Mouse (Mus musculus): ENCODE measurements at regions not wholly inside any gene's neighbourhood (a gene's known extent, or its start where the extent isn't known, plus 50 kb on each side); places are given as distances from the start of the nearest gene placed in this dataset.

GRCm38 (mm10) chr3:128028856-128029564 lies 132.9 kb upstream of the Fam241a start:
- no peak overlapping the region for H3K27ac ChIP-seq
- WGBS, result 16% methylated on average over 11 of the region's 11 CpGs

GRCm38 (mm10) chr3:128024856-128025255 lies 128.7 kb upstream of the Fam241a start:
- ATAC-seq (replicated peaks; ENCODE audit: low FRiP score, low read depth), result no peak
- no peak overlapping the region for H3K9ac ChIP-seq (ENCODE audit: low read depth, low read length)
- no peaks in the 10 kb centered on the region for H3K27me3 ChIP-seq (ENCODE audit: insufficient read depth, low read length)
- DNase-seq (ENCODE audit: low spot score), result no peak
- H3K9me3 ChIP-seq (replicated peaks; ENCODE audit: low read length), result no peaks in the 10 kb centered on the region
- H3K27ac ChIP-seq, result no peak overlapping the region
- H3K36me3 ChIP-seq (ENCODE audit: insufficient read depth, low read length), result no peaks in the 10 kb centered on the region
- TF ChIP-seq CTCF (IDR thresholded peaks at IDR 0.05; ENCODE audit: low read depth), result no peak
- whole genome bisulfite sequencing, result 92% methylated on average over 12 of the region's 12 CpGs
- H3K4me2 ChIP-seq (ENCODE audit: low read length), result no peak overlapping the region
- H3K4me1 ChIP-seq (replicated peaks; ENCODE audit: insufficient read depth, low read length), result no peaks in the 10 kb centered on the region
- no peak overlapping the region for H3K4me3 ChIP-seq (replicated peaks; ENCODE audit: low read depth, low read length)

More at GRCm38 (mm10) chr3:128028856-128029564, 132.9 kb upstream of the Fam241a start:
- Histone ChIP-seq H3K36me3 (ENCODE audit: insufficient read depth, low read length) (no peaks in the 10 kb centered on the region), H3K9ac (ENCODE audit: low read depth, low read length) (no peak overlapping the region), H3K4me3 (replicated peaks; ENCODE audit: low read depth, low read length) (no peak overlapping the region), H3K27me3 (ENCODE audit: insufficient read depth, low read length) (no peaks in the 10 kb centered on the region), H3K9me3 (replicated peaks; ENCODE audit: low read length) (no peaks in the 10 kb centered on the region), H3K4me2 (ENCODE audit: low read length) (no peak overlapping the region), H3K4me1 (replicated peaks; ENCODE audit: insufficient read depth, low read length) (no peaks in the 10 kb centered on the region)
- ATAC-seq (replicated peaks; ENCODE audit: low FRiP score, low read depth), result no peak
- DNase-seq (ENCODE audit: low spot score), result no peak
- TF ChIP-seq CTCF (IDR thresholded peaks at IDR 0.05; ENCODE audit: low read depth), result no peak

GRCm38 (mm10) chr3:128014909-128015308 lies 118.8 kb upstream of the Fam241a start:
- Histone ChIP-seq H3K4me1 (replicated peaks; ENCODE audit: insufficient read depth, low read length) (no peaks in the 10 kb centered on the region), H3K9me3 (replicated peaks; ENCODE audit: low read length) (no peaks in the 10 kb centered on the region), H3K27me3 (ENCODE audit: insufficient read depth, low read length) (no peaks in the 10 kb centered on the region), H3K9ac (ENCODE audit: low read depth, low read length) (no peak overlapping the region), H3K4me2 (ENCODE audit: low read length) (no peak overlapping the region), H3K36me3 (ENCODE audit: insufficient read depth, low read length) (no peaks in the 10 kb centered on the region), H3K27ac (no peak overlapping the region), H3K4me3 (replicated peaks; ENCODE audit: low read depth, low read length) (no peak overlapping the region)
- no peak for ATAC-seq (replicated peaks; ENCODE audit: low FRiP score, low read depth)
- 89% methylated on average over 1 of the region's 1 CpGs for WGBS
- TF ChIP-seq CTCF (IDR thresholded peaks at IDR 0.05; ENCODE audit: low read depth), result no peak
- DNase-seq (ENCODE audit: low spot score), result no peak

- WGBS, result 31% methylated on average over 18 of the region's 18 CpGs
- DNase-seq (ENCODE audit: low spot score), result peak; percentile 26
- H3K9ac ChIP-seq (ENCODE audit: low read depth, low read length), result no peak overlapping the region
- H3K4me3 ChIP-seq (replicated peaks; ENCODE audit: low read depth, low read length), result no peak overlapping the region
- H3K36me3 ChIP-seq (ENCODE audit: insufficient read depth, low read length), result no peaks in the 10 kb centered on the region
- H3K27ac ChIP-seq, result no peak overlapping the region
- H3K27me3 ChIP-seq (ENCODE audit: insufficient read depth, low read length), result no peaks in the 10 kb centered on the region
- H3K9me3 ChIP-seq (replicated peaks; ENCODE audit: low read length), result no peaks in the 10 kb centered on the region
- H3K4me2 ChIP-seq (ENCODE audit: low read length), result peak overlapping the region; percentile 28
- no peak for TF ChIP-seq CTCF (IDR thresholded peaks at IDR 0.05; ENCODE audit: low read depth)
- H3K4me1 ChIP-seq (replicated peaks; ENCODE audit: insufficient read depth, low read length), result no peaks in the 10 kb centered on the region
- no peak for ATAC-seq (replicated peaks; ENCODE audit: low FRiP score, low read depth)
Measured at GRCm38 (mm10) chr3:128002905-128003641, 106.9 kb upstream of the Fam241a start.

- H3K27me3 ChIP-seq (ENCODE audit: insufficient read depth, low read length), result no peaks in the 10 kb centered on the region
- no peak overlapping the region for H3K27ac ChIP-seq
- 53% methylated on average over 6 of the region's 6 CpGs for WGBS
- no peaks in the 10 kb centered on the region for H3K4me1 ChIP-seq (replicated peaks; ENCODE audit: insufficient read depth, low read length)
- no peaks in the 10 kb centered on the region for H3K9me3 ChIP-seq (replicated peaks; ENCODE audit: low read length)
- no peak overlapping the region for H3K9ac ChIP-seq (ENCODE audit: low read depth, low read length)
- peak; percentile 94 for TF ChIP-seq CTCF (IDR thresholded peaks at IDR 0.05; ENCODE audit: low read depth)
- peak; percentile 59; the same call in 1 of the 2 replicates for ATAC-seq (replicated peaks; ENCODE audit: low FRiP score, low read depth)
- H3K36me3 ChIP-seq (ENCODE audit: insufficient read depth, low read length), result no peaks in the 10 kb centered on the region
- no peak overlapping the region for H3K4me2 ChIP-seq (ENCODE audit: low read length)
- peak; percentile 77 for DNase-seq (ENCODE audit: low spot score)
- no peak overlapping the region for H3K4me3 ChIP-seq (replicated peaks; ENCODE audit: low read depth, low read length)
Measured at GRCm38 (mm10) chr3:128001924-128002501, 105.9 kb upstream of the Fam241a start.

GRCm38 (mm10) chr3:127995678-127996077 lies 99.6 kb upstream of the Fam241a start:
- Histone ChIP-seq H3K4me1 (replicated peaks; ENCODE audit: insufficient read depth, low read length) (no peaks in the 10 kb centered on the region), H3K36me3 (ENCODE audit: insufficient read depth, low read length) (no peaks in the 10 kb centered on the region), H3K4me2 (ENCODE audit: low read length) (no peak overlapping the region), H3K9me3 (replicated peaks; ENCODE audit: low read length) (no peaks in the 10 kb centered on the region), H3K9ac (ENCODE audit: low read depth, low read length) (no peak overlapping the region), H3K27me3 (ENCODE audit: insufficient read depth, low read length) (no peaks in the 10 kb centered on the region), H3K27ac (no peak overlapping the region), H3K4me3 (replicated peaks; ENCODE audit: low read depth, low read length) (no peak overlapping the region)
- no peak for ATAC-seq (replicated peaks; ENCODE audit: low FRiP score, low read depth)
- WGBS, result 53% methylated on average over 7 of the region's 7 CpGs
- DNase-seq (ENCODE audit: low spot score), result no peak
- TF ChIP-seq CTCF (IDR thresholded peaks at IDR 0.05; ENCODE audit: low read depth), result no peak
